Mouse (Mus musculus) myocyte (in vitro differentiated cells): ENCODE results near the gene Junb. TPM values are rescaled to one million over a fixed set of nuclear protein-coding genes. Genes with fewer than 3 reads are reported as not detected.

Experiments used
- H3K27me3 ChIP-seq: one replicate; pipeline ENCODE4 v1.6.1; 2011; ENCODE audit not compliant: control insufficient read depth, insufficient read depth, insufficient read length
- H3K36me3 ChIP-seq: one replicate; pipeline ENCODE4 v1.6.1; 2011; ENCODE audit not compliant: control insufficient read depth, insufficient read depth
- H3K4me2 ChIP-seq: one replicate; pipeline ENCODE4 v1.6.1; 2011; ENCODE audit warnings: low read depth, control low read depth
- H3K4me3 ChIP-seq: one replicate; pipeline ENCODE4 v1.5.1; 2011; ENCODE audit warnings: mild to moderate bottlenecking, control low read depth, moderate library complexity
- H3K79me2 ChIP-seq: one replicate; pipeline ENCODE4 v1.6.1; 2011; ENCODE audit not compliant: control insufficient read depth, insufficient read depth
- H3ac ChIP-seq: one replicate; pipeline ENCODE4 v1.6.1; 2011; ENCODE audit not compliant: control insufficient read depth, insufficient read length
- CEBPB ChIP-seq: IDR thresholded peaks from 2 replicates; pipeline ENCODE4 v1.6.1; 2011; ENCODE audit warnings: mild to moderate bottlenecking, moderate library complexity; ENCODE audit not compliant: poor library complexity, insufficient read depth, severe bottlenecking
- E2F4 ChIP-seq: IDR thresholded peaks from one replicate; pipeline ENCODE4 v1.6.1; 2011; ENCODE audit warnings: mild to moderate bottlenecking, control low read depth, moderate library complexity; ENCODE audit not compliant: insufficient read depth
- MAX ChIP-seq: IDR thresholded peaks from one replicate; pipeline ENCODE4 v1.6.1; 2011; ENCODE audit warnings: low read depth, mild to moderate bottlenecking, control low read depth
- MYOD1 ChIP-seq, 3 experiments: IDR thresholded peaks; one replicate each; pipeline ENCODE4 v1.6.1; 2011; ENCODE audit warnings: control low read depth in 2 of 3, low read depth in 2 of 3, mild to moderate bottlenecking in 2 of 3, moderate library complexity in 1 of 3; ENCODE audit not compliant: insufficient read length in 2 of 3, control insufficient read depth in 1 of 3
- MYOG ChIP-seq, 3 experiments: IDR thresholded peaks; one replicate each; pipeline ENCODE4 v1.6.1; 2011; ENCODE audit warnings: control low read depth in 2 of 3, low read depth in 2 of 3, mild to moderate bottlenecking in 2 of 3; ENCODE audit not compliant: insufficient read length in 2 of 3, control insufficient read depth in 1 of 3, insufficient read depth in 1 of 3
- POLR2A ChIP-seq: IDR thresholded peaks from one replicate; pipeline ENCODE4 v1.6.1; 2011; ENCODE audit warnings: low read depth, mild to moderate bottlenecking, control low read depth, moderate library complexity; ENCODE audit not compliant: insufficient read length
- POLR2AphosphoS2 ChIP-seq: IDR thresholded peaks from one replicate; pipeline ENCODE4 v1.6.1; 2011; ENCODE audit warnings: low read depth, control low read depth; ENCODE audit not compliant: insufficient read length
- REST ChIP-seq: IDR thresholded peaks from one replicate; pipeline ENCODE4 v1.6.1; 2011; ENCODE audit warnings: mild to moderate bottlenecking, control low read depth, moderate library complexity; ENCODE audit not compliant: insufficient read depth, insufficient read length
- SRF ChIP-seq: IDR thresholded peaks from one replicate; pipeline ENCODE4 v1.6.1; 2011; ENCODE audit warnings: low read depth; ENCODE audit not compliant: control insufficient read depth, insufficient read length
- TCF12 ChIP-seq: IDR thresholded peaks from one replicate; pipeline ENCODE4 v1.6.1; 2011; ENCODE audit warnings: mild to moderate bottlenecking, control low read depth; ENCODE audit not compliant: poor library complexity, insufficient read depth, severe bottlenecking
- TCF3 ChIP-seq: IDR thresholded peaks from one replicate; pipeline ENCODE4 v1.6.1; 2011; ENCODE audit warnings: low read depth, control low read depth; ENCODE audit not compliant: insufficient read length
- USF1 ChIP-seq: IDR thresholded peaks from one replicate; pipeline ENCODE4 v1.6.1; 2011; ENCODE audit warnings: low read depth, mild to moderate bottlenecking, control low read depth, moderate library complexity
- polyA plus RNA-seq: library from polyadenylated mRNA; unstranded; fragments of >200 nt; fragmentation: generic; extraction: Trizol; gene quantifications from one replicate; pipeline ENCODE4 v1.2.1, GENCODE M21; 2012; ENCODE audit warnings: missing spikeins

Junb gene
- polyA plus RNA-seq, 1 experiment: 140 TPM

DNA sequence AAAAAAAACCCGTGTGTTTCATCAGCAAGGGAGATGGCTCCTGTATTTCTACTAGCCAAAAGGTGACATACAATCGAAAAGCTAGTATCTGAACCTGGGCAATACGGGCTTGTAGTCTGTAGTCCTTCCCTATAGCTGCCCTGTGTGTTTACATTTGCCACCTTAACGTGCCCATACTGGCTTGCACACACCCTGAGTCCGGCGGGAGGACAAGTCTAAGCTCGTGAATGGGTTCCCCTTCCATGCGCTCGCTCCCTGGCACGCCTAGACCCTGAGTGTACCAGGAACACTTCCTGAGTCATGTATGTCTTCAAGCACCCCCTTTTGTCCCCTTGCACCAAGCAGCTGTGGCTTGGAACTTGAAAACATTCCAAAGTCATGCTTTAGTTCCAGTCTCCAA lies 38.2 kb upstream of the Junb start:
- H3ac ChIP-seq: no peak overlapping the region
- TF ChIP-seq USF1: no peak
- no peak for TF ChIP-seq REST
- no peak for TF ChIP-seq MAX
- TF ChIP-seq POLR2AphosphoS2: peak; percentile 36

DNA sequence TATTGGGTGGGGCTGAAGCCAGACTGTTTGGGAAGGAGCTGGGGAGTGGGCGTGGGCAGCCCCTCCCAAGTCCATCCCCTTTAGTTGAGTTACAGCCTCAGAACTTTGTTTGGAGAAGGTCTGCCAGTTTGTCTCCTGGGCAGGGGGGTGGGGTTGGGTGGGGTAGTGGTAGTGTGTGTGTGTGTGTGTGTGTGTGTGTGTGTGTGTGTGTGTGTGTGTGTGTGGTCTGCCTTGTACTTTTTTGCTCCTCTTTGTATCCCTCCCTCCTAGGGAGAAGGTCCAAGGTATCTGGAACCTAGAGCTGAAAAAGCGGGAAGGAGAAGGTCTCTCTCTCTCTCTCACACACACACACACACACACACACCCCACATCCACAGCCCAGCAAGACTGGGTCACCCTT lies 35.9 kb upstream of the Junb start, which contains the start of gene Best2:
Gene Best2 (minus strand): TSS at position 101 of the 400 bp plus-strand sequence.
- Histone ChIP-seq H3K27me3 (peaks cover 14% of the 10 kb centered on the region), H3K4me2 (peak within 1 kb of the TSS; percentile 38), H3ac (no peak within 1 kb of the TSS), H3K36me3 (peaks cover 3% of the 10 kb centered on the region), H3K79me2 (no peaks in the 10 kb centered on the region), H3K4me3 (no peak within 1 kb of the TSS)
- TF ChIP-seq USF1: no peak
- no peak for TF ChIP-seq REST
- no peak for TF ChIP-seq MYOD1 (IDR thresholded peaks at IDR 0.05; ENCODE audit: control insufficient read depth in 1 of 3, insufficient read length in 2 of 3, low read depth in 2 of 3)
- no peak for TF ChIP-seq E2F4
- TF ChIP-seq POLR2A: no peak
- no peak for TF ChIP-seq SRF
- TF ChIP-seq POLR2AphosphoS2: no peak
- TF ChIP-seq MAX: no peak
- no peak for TF ChIP-seq MYOG (IDR thresholded peaks at IDR 0.05; ENCODE audit: control insufficient read depth in 1 of 3, insufficient read depth in 1 of 3, insufficient read length in 2 of 3, low read depth in 2 of 3)
- no peak for TF ChIP-seq CEBPB
- TF ChIP-seq TCF3: no peak
- no peak for TF ChIP-seq TCF12

More for the DNA sequence above, 38.2 kb upstream of the Junb start:
- Histone ChIP-seq H3K4me2 (no peak overlapping the region), H3K27me3 (peaks cover 5% of the 10 kb centered on the region), H3K36me3 (peaks cover 3% of the 10 kb centered on the region), H3K79me2 (peaks cover 3% of the 10 kb centered on the region), H3K4me3 (no peak overlapping the region)

DNA sequence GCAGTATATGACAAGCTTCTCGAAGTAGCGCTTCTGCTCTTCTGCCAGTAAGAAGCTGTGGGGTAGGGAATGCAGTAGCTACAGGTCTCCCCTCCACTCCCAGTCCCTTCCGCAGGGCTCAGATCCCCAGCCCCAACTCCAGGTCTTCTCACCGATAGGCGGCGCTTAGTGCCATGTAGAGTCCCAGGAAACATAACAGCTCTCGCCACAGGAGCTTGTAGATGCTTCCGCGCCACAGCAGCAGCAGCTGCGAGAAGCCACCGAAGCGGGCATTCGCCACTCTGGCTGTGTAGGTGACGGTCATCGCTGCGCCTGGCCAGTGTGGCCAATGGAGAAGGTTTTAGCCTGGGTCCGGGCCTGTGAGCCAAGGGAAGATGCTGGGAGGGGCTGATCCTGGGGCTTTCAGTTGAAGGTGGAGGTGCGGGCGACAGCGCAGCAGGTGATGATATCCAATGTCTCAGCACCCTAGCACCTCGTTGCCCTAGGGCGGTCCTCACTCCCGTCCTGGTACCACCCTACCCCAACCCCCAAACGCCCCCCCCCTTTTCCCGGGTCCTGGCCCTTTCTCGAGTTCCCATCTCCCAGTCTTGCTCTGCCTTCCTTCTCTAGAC lies 34.8 kb upstream of the Junb start:
- no peak overlapping the region for H3K4me3 ChIP-seq
- TF ChIP-seq MYOG (IDR thresholded peaks at IDR 0.05; ENCODE audit: control insufficient read depth in 1 of 3, insufficient read depth in 1 of 3, insufficient read length in 2 of 3, low read depth in 2 of 3) (peak in 1 of 3 experiments; percentile 16), TCF3 (no peak), TCF12 (no peak), E2F4 (no peak), MYOD1 (IDR thresholded peaks at IDR 0.05; ENCODE audit: control insufficient read depth in 1 of 3, insufficient read length in 2 of 3, low read depth in 2 of 3) (no peak), POLR2A (no peak)
- no peaks in the 10 kb centered on the region for H3K79me2 ChIP-seq
- peak overlapping the region; percentile 38 for H3K4me2 ChIP-seq
- H3K36me3 ChIP-seq: no peaks in the 10 kb centered on the region
- no peak overlapping the region for H3ac ChIP-seq
- peaks cover 14% of the 10 kb centered on the region for H3K27me3 ChIP-seq

DNA sequence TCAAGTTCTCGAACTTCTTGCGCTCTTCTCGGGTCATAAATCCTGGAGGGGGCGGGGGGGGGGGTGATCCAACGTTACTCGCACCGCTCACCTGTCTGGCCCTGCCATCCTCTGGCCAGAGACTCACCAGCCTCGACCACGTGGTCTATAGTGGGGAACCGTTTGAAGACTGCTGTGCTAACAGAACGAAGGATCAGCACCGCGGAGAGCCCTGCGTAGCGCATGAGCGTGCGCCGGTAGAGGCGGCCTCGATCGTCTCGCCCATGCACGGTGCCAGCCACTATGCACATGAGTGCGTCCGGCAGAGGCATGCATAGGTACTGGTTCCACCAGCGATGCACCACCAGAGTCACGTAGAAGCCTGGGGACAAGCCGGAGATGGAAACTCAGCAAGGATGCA lies 32.7 kb upstream of the Junb start:
- no peak overlapping the region for H3K4me2 ChIP-seq
- no peak overlapping the region for H3K4me3 ChIP-seq
- H3K27me3 ChIP-seq: peaks cover 14% of the 10 kb centered on the region
- H3K79me2 ChIP-seq: no peaks in the 10 kb centered on the region
- H3K36me3 ChIP-seq: no peaks in the 10 kb centered on the region
- TF ChIP-seq USF1 (no peak), MAX (no peak), SRF (no peak), POLR2A (no peak), CEBPB (no peak), POLR2AphosphoS2 (no peak), E2F4 (no peak), TCF3 (no peak), MYOD1 (IDR thresholded peaks at IDR 0.05; ENCODE audit: control insufficient read depth in 1 of 3, insufficient read length in 2 of 3, low read depth in 2 of 3) (no peak), TCF12 (no peak), MYOG (IDR thresholded peaks at IDR 0.05; ENCODE audit: control insufficient read depth in 1 of 3, insufficient read depth in 1 of 3, insufficient read length in 2 of 3, low read depth in 2 of 3) (no peak), REST (no peak)
- H3ac ChIP-seq: no peak overlapping the region

DNA sequence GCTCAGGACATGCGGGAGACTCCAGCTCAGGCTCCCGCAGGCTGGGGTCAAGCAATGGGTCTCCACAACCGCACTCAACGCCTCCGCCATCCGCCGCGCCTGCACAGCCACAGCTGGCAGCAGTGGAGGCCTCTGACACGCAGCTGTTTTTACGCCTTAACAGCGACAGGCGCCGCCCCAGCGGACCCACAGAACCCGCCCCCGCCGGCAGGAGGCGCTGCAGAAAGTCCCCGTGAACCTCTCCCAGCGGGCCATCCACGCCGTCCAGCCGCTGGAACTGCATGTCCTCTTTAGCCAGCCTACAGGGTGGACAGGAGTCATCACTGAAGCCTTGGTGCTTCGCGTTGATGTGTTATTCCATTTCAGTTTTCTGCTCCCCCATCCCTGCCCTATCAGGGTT lies 29.2 kb upstream of the Junb start:
- TF ChIP-seq MYOD1 (IDR thresholded peaks at IDR 0.05; ENCODE audit: control insufficient read depth in 1 of 3, insufficient read length in 2 of 3, low read depth in 2 of 3) (no peak), E2F4 (no peak), CEBPB (no peak), TCF12 (no peak), USF1 (no peak), REST (no peak), MYOG (IDR thresholded peaks at IDR 0.05; ENCODE audit: control insufficient read depth in 1 of 3, insufficient read depth in 1 of 3, insufficient read length in 2 of 3, low read depth in 2 of 3) (no peak)
- no peak overlapping the region for H3K4me3 ChIP-seq
- H3K79me2 ChIP-seq: no peaks in the 10 kb centered on the region
- H3K27me3 ChIP-seq: peaks cover 9% of the 10 kb centered on the region
- no peaks in the 10 kb centered on the region for H3K36me3 ChIP-seq
- no peak overlapping the region for H3ac ChIP-seq
- no peak overlapping the region for H3K4me2 ChIP-seq
